Mouse (Mus musculus): ENCODE measurements around the gene Zhx3. TPM values are rescaled to one million over a fixed set of nuclear protein-coding genes. Genes with fewer than 3 reads are reported as not detected.
A peak's percentile ranks its signal among the peaks of the same experiment; 100 is the strongest.

Zhx3 gene
- total RNA-seq, 1 experiment from 2014 or later = 87.8 TPM

- DNase-seq = peak; percentile 33
These were observed 142.7 kb downstream of the Zhx3 start for GRCm38 (mm10) chr2:160729851-160730796.

- peak; percentile 23 for DNase-seq
These were observed 143.4 kb downstream of the Zhx3 start for GRCm38 (mm10) chr2:160729436-160729835.

DNA sequence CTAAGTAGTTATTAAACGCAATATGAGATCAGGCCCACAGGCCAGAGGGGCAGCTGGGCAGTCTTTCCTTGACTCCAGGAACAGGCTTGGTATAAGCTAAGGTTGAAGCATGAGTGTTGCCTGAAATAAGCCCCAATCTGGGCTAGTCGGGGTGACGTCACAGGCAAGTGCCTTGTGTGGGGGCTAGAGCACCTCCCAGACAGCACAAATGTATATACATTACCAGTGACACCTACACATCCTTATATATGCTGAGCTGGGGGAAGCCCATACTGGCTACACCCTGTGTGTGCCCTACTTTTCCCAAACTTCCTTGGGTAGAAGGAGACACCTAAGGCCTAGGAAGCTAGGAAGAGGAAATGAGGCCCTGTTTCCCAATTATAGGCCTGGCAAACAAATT lies 143.8 kb downstream of the Zhx3 start:
- no peak for DNase-seq

- DNase-seq = no peak
These were observed 146.6 kb downstream of the Zhx3 start for GRCm38 (mm10) chr2:160725877-160726864.

- DNase-seq = no peak
These were observed 148.3 kb downstream of the Zhx3 start for GRCm38 (mm10) chr2:160724536-160724935.

DNA sequence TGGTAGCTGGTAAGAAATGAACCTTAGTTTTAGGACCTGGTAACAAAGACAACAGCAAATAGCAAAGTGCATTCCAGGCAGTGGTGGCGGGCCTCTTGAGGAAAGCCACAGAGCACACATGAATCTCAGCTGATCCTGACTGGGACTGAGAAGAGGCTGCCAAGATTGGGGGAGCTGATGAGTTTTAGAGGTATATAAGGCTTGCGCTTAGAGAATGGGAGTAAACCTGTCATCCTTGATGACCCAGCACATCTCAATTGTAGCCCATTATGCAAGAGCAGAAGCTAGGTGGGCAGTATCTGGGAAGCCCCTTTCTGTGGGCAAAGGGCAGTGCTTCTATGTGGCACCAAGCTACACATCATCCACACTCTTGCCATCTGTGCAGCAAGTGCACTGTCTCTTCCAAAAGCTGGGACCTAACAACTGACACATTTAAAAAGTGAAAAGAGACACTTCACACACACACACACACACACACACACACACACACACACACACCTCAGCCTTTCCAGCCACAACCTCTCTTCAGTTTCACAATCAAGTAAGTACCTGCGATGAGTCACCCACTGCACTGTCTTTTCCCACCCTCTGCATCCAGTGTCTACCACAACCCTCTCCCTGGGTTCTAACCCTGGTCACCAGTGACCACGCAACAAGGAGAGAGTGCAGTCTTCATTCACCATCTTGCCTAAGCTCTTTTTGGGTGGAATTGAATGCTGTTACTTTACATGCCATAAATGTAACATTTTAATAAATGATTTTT lies 149.0 kb downstream of the Zhx3 start:
- DNase-seq = no peak

GRCm38 (mm10) chr2:160722714-160723113 lies 150.1 kb downstream of the Zhx3 start:
- no peak for DNase-seq

DNA sequence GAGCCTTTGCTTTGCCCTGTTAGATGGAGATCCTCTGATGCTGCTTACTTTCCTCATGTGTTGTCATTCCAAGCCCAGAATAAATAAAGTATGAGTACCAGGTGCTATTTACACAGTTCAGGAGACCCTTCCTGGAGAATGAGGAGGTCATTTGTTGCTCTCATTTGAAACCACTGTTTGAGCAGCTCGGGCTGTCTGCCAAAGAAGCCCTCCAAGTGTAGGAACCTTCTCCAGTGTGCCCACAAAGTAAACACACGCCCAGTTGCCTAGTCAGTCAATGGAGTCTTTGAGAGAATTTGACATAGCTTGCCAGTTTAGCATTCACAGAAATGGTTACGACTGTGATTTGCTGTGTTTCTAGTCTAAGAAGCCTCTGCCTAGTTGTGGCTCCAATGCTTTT lies 154.0 kb downstream of the Zhx3 start:
- no peak for DNase-seq

GRCm38 (mm10) chr2:160717269-160717668 lies 155.5 kb downstream of the Zhx3 start:
- peak; percentile 75 for DNase-seq

DNA sequence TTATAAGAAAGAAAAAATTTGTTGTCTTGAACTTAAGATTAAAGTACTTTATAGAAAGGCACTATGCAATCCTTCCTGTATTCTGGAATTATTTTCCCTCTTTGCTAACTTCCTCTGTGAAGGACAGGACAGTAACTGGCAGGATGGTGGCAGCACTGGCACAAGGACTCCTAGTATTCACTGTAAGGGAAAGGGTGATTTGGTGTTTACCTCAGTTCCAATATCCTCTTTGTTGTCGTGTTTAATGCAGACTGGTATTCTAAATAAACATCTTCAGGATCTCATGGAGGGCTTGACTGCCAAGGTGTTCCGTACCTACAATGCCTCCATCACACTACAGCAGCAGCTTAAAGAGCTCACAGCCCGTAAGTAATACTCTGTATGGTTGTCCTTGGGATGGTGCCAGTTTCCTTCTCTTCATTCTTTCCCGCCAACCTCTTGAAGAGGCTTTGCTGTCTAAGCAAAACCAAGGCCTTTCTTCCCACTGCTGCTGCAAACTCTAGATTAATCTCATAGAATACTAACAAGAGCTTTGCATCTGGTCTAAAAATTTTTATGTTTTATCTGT lies 157.3 kb downstream of the Zhx3 start:
- peak; percentile 16 for DNase-seq

DNA sequence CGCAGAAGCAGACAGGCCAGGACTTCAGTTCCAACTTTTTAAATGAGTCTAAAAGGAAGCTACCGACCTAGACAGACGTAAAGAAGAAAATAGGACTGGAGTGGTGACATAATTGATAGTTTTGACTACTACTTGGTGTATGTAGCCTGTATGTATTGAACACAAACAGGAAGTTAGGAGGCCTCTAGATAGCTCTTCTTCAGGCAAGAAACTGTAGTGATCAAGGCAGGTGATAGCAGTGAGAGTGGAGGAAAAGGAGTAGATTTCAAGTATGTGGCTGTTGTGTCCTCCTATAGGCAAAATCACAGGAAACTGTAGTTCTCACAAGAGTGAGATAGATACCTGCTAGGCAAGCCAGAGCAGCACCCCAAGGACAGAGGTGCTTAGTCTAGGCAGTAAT lies 165.1 kb downstream of the Zhx3 start:
- DNase-seq = no peak

DNA sequence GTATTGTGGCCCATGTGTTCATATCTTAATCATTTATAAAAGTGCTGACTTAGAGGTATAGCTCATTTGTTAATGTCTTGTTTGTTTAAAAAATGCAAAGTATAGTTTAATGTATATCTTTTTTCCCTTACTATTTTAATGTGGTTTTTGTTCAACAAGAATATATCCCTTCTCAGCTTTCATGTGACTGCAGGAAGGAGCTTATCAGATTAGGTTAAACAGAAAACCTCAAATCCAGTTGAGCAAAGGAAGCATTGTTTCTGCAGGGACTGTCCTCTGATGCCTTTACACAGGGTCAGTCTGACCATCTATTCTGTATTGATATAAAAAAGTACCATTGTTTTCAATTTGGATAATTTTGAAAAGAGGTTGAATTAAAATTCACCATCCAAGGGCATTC lies 170.0 kb downstream of the Zhx3 start:
- no peak for DNase-seq

DNA sequence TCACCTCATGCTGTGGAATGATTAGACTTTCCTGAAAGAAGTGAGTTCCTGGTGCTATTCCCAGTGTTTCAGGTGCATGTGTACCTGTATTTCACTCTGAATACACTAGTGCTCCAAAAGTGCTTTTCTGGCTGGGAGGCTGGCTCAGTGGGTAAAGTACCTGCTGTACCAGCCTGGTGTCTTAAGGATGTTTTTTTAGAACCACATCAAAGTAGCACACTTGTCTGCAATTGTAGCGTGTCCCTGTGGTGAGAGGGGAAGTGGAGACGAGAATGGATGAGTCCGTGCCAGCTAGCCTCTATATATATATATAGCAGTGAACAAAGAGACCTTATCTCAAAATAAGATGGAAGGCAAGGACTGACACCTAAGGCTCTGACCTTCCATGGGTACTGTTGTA lies 171.2 kb downstream of the Zhx3 start:
- DNase-seq = no peak

DNA sequence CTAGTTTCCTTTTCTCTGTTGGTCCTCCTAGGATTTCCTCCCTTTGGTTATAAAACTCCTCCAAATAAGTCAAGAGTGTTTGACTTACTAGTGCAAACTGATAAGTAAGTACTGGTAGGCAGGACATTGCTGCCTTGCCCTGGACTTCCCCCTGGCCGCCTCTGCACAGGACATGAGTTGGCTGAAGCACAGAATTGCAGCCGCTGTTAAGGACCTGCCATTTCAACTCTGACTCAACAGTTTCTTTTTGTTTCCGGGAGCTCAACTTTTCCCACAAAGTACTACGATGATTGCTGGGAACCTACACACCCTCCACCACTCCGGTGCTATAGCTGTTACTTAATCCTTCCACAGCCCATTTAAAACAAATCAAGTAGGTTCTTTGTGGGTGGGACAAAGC lies 172.5 kb downstream of the Zhx3 start:
- peak; percentile 74 for DNase-seq

Other genes with a start within 250 kb of the Zhx3 start
- 86.3 and 97.6 TPM in 2 replicates for gene Top1, start 227.1 kb downstream of the Zhx3 start, total RNA-seq (2021)
- 69.7 and 93.2 TPM in 2 replicates for gene Plcg1, start 141.7 kb downstream of the Zhx3 start, total RNA-seq (2021)
- gene Lpin3, start 7.7 kb upstream of the Zhx3 start, total RNA-seq (2021) = 36.2 and 42.1 TPM in 2 replicates
- 0.15 and 0.23 TPM in 2 replicates for gene Emilin3, start 39.3 kb upstream of the Zhx3 start, total RNA-seq (2021)
- gene Chd6, start 236.1 kb upstream of the Zhx3 start, total RNA-seq (2021) = 38.3 and 47.0 TPM in 2 replicates

All from adrenal gland, postnatal 14 days (tissue).